ENCODE assay signal across 13 mouse cellular contexts in genomic region chrX:103987215-103987964, GRCm38 (mm10). TPM values are rescaled to one million over a fixed set of nuclear protein-coding genes. Genes with fewer than 3 reads are reported as not detected.
DNase-seq lines count a peak whose midpoint lies in the region; ATAC-seq and TF ChIP-seq lines count a peak whose summit lies in the region.
"Had no signal": no experiment of that assay in that cellular context is flagged by ENCODE, and none has a peak within 500 bp of the region (broad histone marks: within the 10 kb centered on the region; RNA-seq: fewer than 3 reads in every experiment).

No protein-coding gene starts in this region.

- in situ Hi-C loops in ES-E14 (cut with MboI; ENCODE audit: low sequenced_read_pairs in 2 of 2, unreplicated experiment in 2 of 2) = no loop called here

- H3K27ac ChIP-seq in kidney, postnatal 0 days = no peak overlapping the region
- no peak overlapping the region for H3K27ac ChIP-seq in kidney, embryonic 15.5 days
- H3K27ac ChIP-seq in ES-E14 (ENCODE audit: insufficient read depth, low read depth, low read length, poor library complexity, severe bottlenecking) = peak overlapping the region; percentile 79
- no peak overlapping the region for H3K27ac ChIP-seq in forebrain, embryonic 12.5 days
- H3K27ac ChIP-seq: embryonic facial prominence, embryonic 13.5 days; hindbrain, embryonic 15.5 days; limb, embryonic 15.5 days had no signal

- no peaks in the 10 kb centered on the region for H3K9me3 ChIP-seq in kidney, postnatal 0 days (replicated peaks; ENCODE audit: low read length)
- H3K9me3 ChIP-seq in kidney, embryonic 15.5 days (replicated peaks) = no peaks in the 10 kb centered on the region
- no peaks in the 10 kb centered on the region for H3K9me3 ChIP-seq in ES-E14 (ENCODE audit: control insufficient read depth, insufficient read depth, low read depth, low read length)
- no peaks in the 10 kb centered on the region for H3K9me3 ChIP-seq in forebrain, embryonic 12.5 days
- H3K9me3 ChIP-seq: embryonic facial prominence, embryonic 13.5 days; hindbrain, embryonic 15.5 days; limb, embryonic 15.5 days; megakaryocyte, embryonic 14.5 days had no signal

- no peak overlapping the region for H3K4me2 ChIP-seq in kidney, postnatal 0 days (ENCODE audit: low read length)
- H3K4me2 ChIP-seq in kidney, embryonic 15.5 days = no peak overlapping the region
- no peak overlapping the region for H3K4me2 ChIP-seq in forebrain, embryonic 12.5 days
- H3K4me2 ChIP-seq: embryonic facial prominence, embryonic 13.5 days; hindbrain, embryonic 15.5 days; limb, embryonic 15.5 days had no signal

- no peak overlapping the region for H3K9ac ChIP-seq in kidney, postnatal 0 days (ENCODE audit: low read depth, low read length)
- H3K9ac ChIP-seq in kidney, embryonic 15.5 days = no peak overlapping the region
- H3K9ac ChIP-seq in ES-E14 (ENCODE audit: insufficient read depth, low read depth, low read length, poor library complexity, severe bottlenecking) = no peak overlapping the region
- H3K9ac ChIP-seq in forebrain, embryonic 12.5 days = no peak overlapping the region
- H3K9ac ChIP-seq: embryonic facial prominence, embryonic 13.5 days; hindbrain, embryonic 15.5 days; limb, embryonic 15.5 days had no signal

- no peaks in the 10 kb centered on the region for H3K27me3 ChIP-seq in kidney, postnatal 0 days (ENCODE audit: insufficient read depth, low read length)
- peaks cover 30% of the 10 kb centered on the region for H3K27me3 ChIP-seq in kidney, embryonic 15.5 days
- H3K27me3 ChIP-seq in forebrain, embryonic 12.5 days = peaks cover 54% of the 10 kb centered on the region
- H3K27me3 ChIP-seq: limb, embryonic 15.5 days had no signal

- no peaks in the 10 kb centered on the region for H3K36me3 ChIP-seq in kidney, postnatal 0 days (ENCODE audit: insufficient read depth, low read length)
- no peaks in the 10 kb centered on the region for H3K36me3 ChIP-seq in kidney, embryonic 15.5 days
- H3K36me3 ChIP-seq in ES-E14 (ENCODE audit: control insufficient read depth, insufficient read depth, low read length, poor library complexity, severe bottlenecking) = no peaks in the 10 kb centered on the region
- no peaks in the 10 kb centered on the region for H3K36me3 ChIP-seq in forebrain, embryonic 12.5 days (replicated peaks)
- H3K36me3 ChIP-seq: embryonic facial prominence, embryonic 13.5 days; hindbrain, embryonic 15.5 days; limb, embryonic 15.5 days had no signal

- H3K4me3 ChIP-seq in kidney, postnatal 0 days (replicated peaks; ENCODE audit: low read depth, low read length) = no peak overlapping the region
- no peak overlapping the region for H3K4me3 ChIP-seq in kidney, embryonic 15.5 days (replicated peaks)
- no peak overlapping the region for H3K4me3 ChIP-seq in ES-E14 (ENCODE audit: insufficient read depth in 1 of 2, low read depth in 1 of 2, low read length in 2 of 2, poor library complexity in 1 of 2, severe bottlenecking in 1 of 2)
- no peak overlapping the region for H3K4me3 ChIP-seq in forebrain, embryonic 12.5 days (replicated peaks)
- H3K4me3 ChIP-seq: embryonic facial prominence, embryonic 13.5 days; hindbrain, embryonic 15.5 days; limb, embryonic 15.5 days; megakaryocyte, embryonic 14.5 days had no signal

- no peak for ATAC-seq in kidney, postnatal 0 days (replicated peaks; ENCODE audit: low FRiP score, low read depth)
- no peak for ATAC-seq in kidney, embryonic 15.5 days (replicated peaks; ENCODE audit: low FRiP score)
- no peak for ATAC-seq in forebrain, embryonic 12.5 days (ENCODE audit: low FRiP score)
- ATAC-seq: Patski had no signal

- peak; percentile 54 for DNase-seq in kidney, postnatal 0 days (ENCODE audit: low spot score)
- peak; percentile 67 for DNase-seq in ES-E14 (ENCODE audit: low read depth, low spot score)
- peak; percentile 84 for DNase-seq in ZHBTc4 (ENCODE audit: low read depth, low spot score)
- peak; percentile 41 to 49 for DNase-seq in heart, postnatal 10 days
- no peak for DNase-seq in right cerebral cortex, postnatal 36 days (ENCODE audit: low spot score in 2 of 2)
- DNase-seq: thymus, postnatal 25 days had no signal

- H3K4me1 ChIP-seq in kidney, postnatal 0 days (replicated peaks; ENCODE audit: insufficient read depth, low read length) = no peaks in the 10 kb centered on the region
- no peaks in the 10 kb centered on the region for H3K4me1 ChIP-seq in kidney, embryonic 15.5 days
- H3K4me1 ChIP-seq in ES-E14 (ENCODE audit: control insufficient read depth in 2 of 2, insufficient read depth in 2 of 2, low read length in 2 of 2, poor library complexity in 1 of 2) = peaks cover 0 to 6% of the 10 kb centered on the region in 2 experiments; a peak in 3 of 4 replicates
- H3K4me1 ChIP-seq in forebrain, embryonic 12.5 days = no peaks in the 10 kb centered on the region
- H3K4me1 ChIP-seq: hindbrain, embryonic 15.5 days; limb, embryonic 15.5 days; megakaryocyte, embryonic 14.5 days had no signal

- WGBS in kidney, postnatal 0 days = 42% methylated on average over 12 of the region's 12 CpGs
- WGBS in kidney, embryonic 15.5 days = 31% methylated on average over 12 of the region's 12 CpGs
- WGBS in forebrain, embryonic 12.5 days = 28% methylated on average over 12 of the region's 12 CpGs

- no peak for TF ChIP-seq CTCF in kidney, postnatal 0 days (IDR thresholded peaks at IDR 0.05; ENCODE audit: low read depth)

- intact Hi-C loops in heart, postnatal 10 days (cut with DNase I) = loop anchor here (10.0 kb wide), 1 partner anchor 293 kb away; no protein-coding TSS in a partner anchor

TF ChIP-seq in ES-E14, 5 proteins besides CTCF, POLR2A, EP300 and RAD21:
- TF ChIP-seq ZNF384 (IDR thresholded peaks at IDR 0.05; ENCODE audit: low read depth, low read length) = no peak
- TF ChIP-seq HCFC1 (IDR thresholded peaks at IDR 0.05; ENCODE audit: borderline replicate concordance, insufficient read depth, low read length) = no peak
- TF ChIP-seq MAFK (IDR thresholded peaks at IDR 0.05; ENCODE audit: insufficient read depth, low read depth, low read length) = peak; percentile 94
- TF ChIP-seq ZC3H11A (IDR thresholded peaks at IDR 0.05; ENCODE audit: borderline replicate concordance, low read depth, low read length) = no peak
- peak; percentile 63; the same call in 1 of the 2 replicates for TF ChIP-seq CHD2 (IDR thresholded peaks at IDR 0.05; ENCODE audit: low read depth, low read length)

RNA-seq across cellular contexts. Expression of gene Rlim, which starts 6.3 kb away (rescaled TPM):
- 19.1 and 21.0 TPM in 2 replicates for polyA plus RNA-seq in kidney, postnatal 0 days (2015; fragmentation: Nextera tagmentation; extraction: Ambion mirVana)
- 34.1 and 35.3 TPM in 2 replicates for polyA plus RNA-seq in kidney, embryonic 15.5 days (2015; fragmentation: Nextera tagmentation; extraction: Ambion mirVana)
- 50.8 and 69.9 TPM in 2 replicates for total RNA-seq in ES-E14 (2012; rRNA removed)
- total RNA-seq in heart, postnatal 10 days (2021) = 10 to 100 TPM; 38.6 TPM
- 45.7 and 49.3 TPM in 2 replicates for polyA plus RNA-seq in forebrain, embryonic 12.5 days (2016; fragmentation: Nextera tagmentation; extraction: Ambion mirVana)

Comparison
In these comparisons a context has a peak if more than half of its experiments do, and no peak if none do; other contexts are left out.
1. DNase-seq: peak in kidney, postnatal 0 days (single experiment), ES-E14 (single experiment), ZHBTc4 (single experiment) and heart, postnatal 10 days (2 of 2); none in right cerebral cortex, postnatal 36 days (0 of 2).